Mouse (Mus musculus) CD4-positive, CD25-positive, alpha-beta regulatory T cell (primary cell): ENCODE measurements around the gene Acyp2. TPM values are rescaled to one million over a fixed set of nuclear protein-coding genes. Genes with fewer than 3 reads are reported as not detected.

ENCODE experiments used
- polyA plus RNA-seq: library from polyadenylated mRNA; unstranded; fragments of 100-300 nt; shearing (Covaris generic); gene quantifications from one replicate; pipeline ENCODE4 v1.2.1, GENCODE M21; 2017

The Acyp2 gene
- polyA plus RNA-seq = 0.84 TPM

GRCm38 (mm10) chr11:30649001-30649637 lies at the start of gene Acyp2:
Acyp2 (minus strand) TSS chr11:30649587.

GRCm38 (mm10) chr11:30471751-30472593 lies 177.4 kb downstream of the Acyp2 start, which contains the start of gene 4930505A04Rik:
4930505A04Rik (minus strand) TSS chr11:30471827.

Other genes starting within 250 kb of the Acyp2 start
- gene 4930505A04Rik, start 177.8 kb downstream of the Acyp2 start, polyA plus RNA-seq = not detected
- 18.2 TPM for gene Psme4, start 122.1 kb upstream of the Acyp2 start, polyA plus RNA-seq
- gene Gpr75, start 235.8 kb upstream of the Acyp2 start, polyA plus RNA-seq = not detected
- 49.1 TPM for gene Asb3, start 235.8 kb upstream of the Acyp2 start, polyA plus RNA-seq